Mouse (Mus musculus) forebrain, embryonic 13.5 days (tissue): Measurements from ENCODE around the gene Krtdap. TPM values are rescaled to one million over a fixed set of nuclear protein-coding genes. Genes with fewer than 3 reads are reported as not detected.

Experiments used
- ATAC-seq: fragments of 200-750 bp; cut with Nextera tagmentation; 2 replicates; pipeline ENCODE4 v1.8.0; 2017
- H3K27ac ChIP-seq: fragments of 300-500 bp; sonication (generic); 2 replicates; pipeline ENCODE4 v1.5.1; 2015; ENCODE audit warnings: inconsistent platforms, mild to moderate bottlenecking, moderate library complexity
- H3K27me3 ChIP-seq: fragments of 300-500 bp; sonication (generic); 2 replicates; pipeline ENCODE4 v1.6.1; 2015; ENCODE audit warnings: mild to moderate bottlenecking, inconsistent platforms
- H3K36me3 ChIP-seq: fragments of 300-500 bp; sonication (generic); 2 replicates; pipeline ENCODE4 v1.6.1; 2015; ENCODE audit warnings: mild to moderate bottlenecking, inconsistent platforms; ENCODE audit not compliant: poor library complexity, severe bottlenecking
- H3K4me1 ChIP-seq: fragments of 300-500 bp; sonication (generic); 2 replicates; pipeline ENCODE4 v1.6.1; 2015; ENCODE audit warnings: inconsistent platforms
- H3K4me2 ChIP-seq: fragments of 300-500 bp; sonication (generic); 2 replicates; pipeline ENCODE4 v1.6.1; 2015; ENCODE audit warnings: inconsistent platforms, mild to moderate bottlenecking, moderate library complexity
- H3K4me3 ChIP-seq: fragments of 300-500 bp; sonication (generic); 2 replicates; pipeline ENCODE4 v1.5.1; 2015; ENCODE audit warnings: mild to moderate bottlenecking, inconsistent platforms
- H3K9ac ChIP-seq: fragments of 300-500 bp; sonication (generic); 2 replicates; pipeline ENCODE4 v1.6.1; 2015; ENCODE audit warnings: mild to moderate bottlenecking, inconsistent platforms
- H3K9me3 ChIP-seq: fragments of 300-500 bp; sonication (generic); replicated peaks from 2 replicates; pipeline ENCODE4 v1.6.1; 2016; ENCODE audit warnings: inconsistent platforms
- WGBS: fragments of 180-500 bp; shearing (Covaris S2); methylation state at CpG from one replicate; pipeline ENCODE4 v1.1.7; 2015; 5-methylcytosine and 5-hydroxymethylcytosine counted together
- polyA plus RNA-seq: library from polyadenylated mRNA; unstranded; fragments of >200 nt; fragmentation: Nextera tagmentation; extraction: Ambion mirVana; gene quantifications from 2 replicates; pipeline ENCODE4 v1.2.1, GENCODE M21; 2015

The Krtdap gene
- polyA plus RNA-seq, 1 experiment from 2014 or later, result not detected

DNA sequence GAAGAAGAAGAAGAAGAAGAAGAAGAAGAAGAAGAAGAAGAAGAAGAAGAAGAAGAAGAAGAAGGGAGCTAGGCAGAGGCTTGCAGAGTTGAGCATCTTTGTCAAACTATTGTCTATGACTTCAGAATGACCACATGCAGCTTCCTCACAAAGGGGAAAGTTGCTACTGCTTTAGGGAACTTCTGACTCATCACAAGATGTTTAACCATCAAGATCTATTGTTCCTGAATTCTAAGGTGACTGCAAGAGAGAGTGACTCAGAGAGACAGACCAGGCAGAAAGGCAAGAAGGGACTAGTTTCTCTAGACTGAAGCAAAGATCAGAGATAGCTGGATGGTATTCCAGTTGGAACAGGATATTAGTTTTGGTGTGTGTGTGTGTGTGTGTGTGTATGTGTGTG lies 7.2 kb downstream of the Krtdap start:
- no peak for ATAC-seq
- H3K27me3 ChIP-seq, result peaks cover 4% of the 10 kb centered on the region; the same call in 1 of the 2 replicates
- H3K4me1 ChIP-seq, result no peaks in the 10 kb centered on the region
- no peaks in the 10 kb centered on the region for H3K36me3 ChIP-seq
- no peak overlapping the region for H3K4me3 ChIP-seq
- H3K9ac ChIP-seq, result no peak overlapping the region
- H3K9me3 ChIP-seq, result 0 out of 2 replicates have a peak, but pooled peaks cover under 1% of the 10 kb centered on the region
- no peak overlapping the region for H3K4me2 ChIP-seq
- no peak overlapping the region for H3K27ac ChIP-seq

DNA sequence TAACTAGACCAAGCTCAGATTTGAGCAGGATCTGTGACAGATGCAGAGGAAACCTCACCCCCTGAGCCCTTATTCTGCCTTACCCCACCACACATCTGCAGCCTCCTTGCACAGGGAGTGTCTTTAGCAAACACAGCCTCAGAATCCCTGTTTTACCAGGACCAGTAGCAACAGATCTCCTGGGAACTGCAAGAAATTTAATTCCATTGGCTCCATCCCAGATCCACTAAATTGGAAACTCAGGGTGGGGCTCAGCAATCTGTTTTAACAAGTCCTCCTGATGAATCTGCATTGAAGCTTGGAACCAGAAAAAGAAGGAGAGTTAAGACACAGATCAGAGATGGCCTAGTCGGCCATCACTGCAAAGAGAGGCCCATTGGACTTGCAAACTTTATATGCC lies 9.1 kb downstream of the Krtdap start:
- peaks cover 8% of the 10 kb centered on the region for H3K9me3 ChIP-seq
- no peak overlapping the region for H3K9ac ChIP-seq
- no peaks in the 10 kb centered on the region for H3K27me3 ChIP-seq
- no peak overlapping the region for H3K27ac ChIP-seq
- H3K4me1 ChIP-seq, result no peaks in the 10 kb centered on the region
- WGBS, result 80% methylated on average over 1 of the region's 1 CpGs
- no peak for ATAC-seq
- H3K4me3 ChIP-seq, result no peak overlapping the region
- no peaks in the 10 kb centered on the region for H3K36me3 ChIP-seq
- no peak overlapping the region for H3K4me2 ChIP-seq

DNA sequence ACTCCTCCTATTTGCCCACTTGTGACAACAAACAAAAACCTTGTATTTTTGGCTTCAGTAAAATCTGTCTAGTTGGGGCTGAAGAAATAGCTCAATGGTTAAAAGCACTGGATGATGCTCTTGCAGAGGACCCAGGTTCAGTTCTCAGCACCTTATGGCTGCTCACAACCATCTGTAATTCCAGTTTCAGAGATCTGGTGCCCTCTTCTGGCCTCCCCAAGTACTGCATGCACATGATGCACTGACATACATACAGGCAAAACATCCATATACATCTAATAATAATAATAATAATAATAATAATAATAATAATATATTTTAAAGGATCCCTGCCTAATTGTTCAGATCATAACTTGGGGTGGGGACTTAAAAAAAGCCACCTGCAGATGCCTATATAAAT lies 13.0 kb downstream of the Krtdap start:
- Histone ChIP-seq H3K27ac (no peak overlapping the region), H3K9ac (no peak overlapping the region), H3K36me3 (no peaks in the 10 kb centered on the region), H3K4me1 (no peaks in the 10 kb centered on the region), H3K4me2 (no peak overlapping the region), H3K9me3 (peaks cover 8% of the 10 kb centered on the region), H3K27me3 (no peaks in the 10 kb centered on the region), H3K4me3 (no peak overlapping the region)
- ATAC-seq, result no peak

DNA sequence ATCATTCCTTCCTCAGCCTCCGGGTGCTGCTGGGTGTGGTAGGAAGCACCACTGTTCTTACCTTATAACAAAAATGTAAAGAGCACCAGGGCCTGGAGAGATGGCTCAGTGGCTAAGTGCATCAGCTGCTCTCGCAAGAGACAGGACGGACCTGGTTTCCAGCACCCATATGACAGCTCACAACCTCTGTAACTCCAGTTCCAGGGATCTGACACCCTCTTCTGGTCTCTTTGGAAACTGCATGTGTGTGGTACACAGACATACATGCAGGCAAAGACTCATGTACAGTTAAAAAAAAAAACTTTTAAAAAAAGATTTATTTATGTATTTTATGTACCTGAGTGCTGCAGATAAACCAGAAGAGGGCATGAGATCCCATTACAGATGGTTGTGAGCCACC lies 15.6 kb downstream of the Krtdap start:
- no peak for ATAC-seq
- 98% methylated on average over 3 of the region's 3 CpGs for WGBS
- Histone ChIP-seq H3K27me3 (no peaks in the 10 kb centered on the region), H3K36me3 (no peaks in the 10 kb centered on the region), H3K9ac (no peak overlapping the region), H3K9me3 (peaks cover 9% of the 10 kb centered on the region), H3K4me2 (no peak overlapping the region), H3K27ac (no peak overlapping the region), H3K4me3 (no peak overlapping the region), H3K4me1 (no peaks in the 10 kb centered on the region)

DNA sequence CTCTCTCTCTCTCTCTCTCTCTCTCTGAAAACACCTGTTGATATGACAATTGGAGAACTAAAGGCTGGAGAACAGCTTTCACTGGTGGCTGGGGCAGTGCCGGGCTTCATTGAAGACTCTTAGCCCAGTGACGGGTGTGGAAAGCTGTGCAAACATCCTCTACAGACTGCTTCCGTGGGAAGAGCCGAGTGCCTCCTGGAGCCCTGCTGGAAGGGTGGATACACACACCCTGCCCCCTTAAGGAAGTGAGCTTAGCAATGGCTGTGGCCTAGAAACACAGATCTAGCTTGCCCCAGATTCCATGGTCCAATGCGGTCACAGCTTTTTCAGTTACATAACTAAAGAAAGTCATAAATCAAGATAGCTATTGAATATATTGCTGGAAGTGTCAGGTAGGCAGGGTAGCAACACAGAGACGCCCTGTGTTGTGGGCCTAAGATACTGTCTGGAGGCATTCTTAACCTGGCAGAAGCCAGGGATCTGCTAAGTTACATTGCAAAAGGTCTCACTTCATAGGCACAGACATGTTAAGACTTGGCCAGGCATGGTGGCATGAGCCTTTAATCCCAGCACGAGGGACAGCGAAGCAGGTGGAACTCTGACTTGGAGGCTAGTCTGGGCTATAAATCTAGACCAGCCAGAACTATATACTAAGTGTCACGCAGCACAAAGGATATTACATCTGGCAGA lies 16.5 kb downstream of the Krtdap start:
- H3K9me3 ChIP-seq, result peaks cover 10% of the 10 kb centered on the region
- no peaks in the 10 kb centered on the region for H3K36me3 ChIP-seq
- no peak overlapping the region for H3K27ac ChIP-seq
- H3K27me3 ChIP-seq, result no peaks in the 10 kb centered on the region
- no peak for ATAC-seq
- no peaks in the 10 kb centered on the region for H3K4me1 ChIP-seq
- no peak overlapping the region for H3K9ac ChIP-seq
- no peak overlapping the region for H3K4me3 ChIP-seq
- H3K4me2 ChIP-seq, result no peak overlapping the region
- WGBS, result 88% methylated on average over 9 of the region's 9 CpGs

DNA sequence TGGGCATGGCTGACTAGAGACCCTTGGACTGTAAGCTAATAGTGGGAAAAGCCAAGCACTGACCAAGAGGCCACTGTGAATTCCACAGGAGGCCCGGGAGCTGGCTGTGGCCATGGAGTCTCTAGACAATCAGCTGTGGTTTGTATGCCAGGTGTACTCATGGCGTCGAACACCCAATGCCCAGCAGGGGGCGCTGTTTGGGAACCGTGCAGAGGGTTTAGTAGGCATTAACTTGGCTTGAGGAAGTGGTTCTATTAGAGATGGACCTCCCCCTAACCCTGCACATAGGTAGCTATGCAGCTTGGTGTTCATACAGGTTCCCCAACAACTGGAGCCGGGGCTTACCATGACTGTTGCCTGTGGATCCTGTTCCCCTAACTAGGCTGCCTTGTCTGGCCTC lies 18.2 kb downstream of the Krtdap start:
- 0 out of 2 replicates have a peak, but pooled peaks cover 3% of the 10 kb centered on the region for H3K9me3 ChIP-seq
- H3K4me2 ChIP-seq, result no peak overlapping the region
- H3K36me3 ChIP-seq, result no peaks in the 10 kb centered on the region
- no peak overlapping the region for H3K4me3 ChIP-seq
- 52% methylated on average over 6 of the region's 6 CpGs for WGBS
- no peaks in the 10 kb centered on the region for H3K4me1 ChIP-seq
- no peak for ATAC-seq
- H3K27ac ChIP-seq, result no peak overlapping the region
- no peak overlapping the region for H3K9ac ChIP-seq
- no peaks in the 10 kb centered on the region for H3K27me3 ChIP-seq

DNA sequence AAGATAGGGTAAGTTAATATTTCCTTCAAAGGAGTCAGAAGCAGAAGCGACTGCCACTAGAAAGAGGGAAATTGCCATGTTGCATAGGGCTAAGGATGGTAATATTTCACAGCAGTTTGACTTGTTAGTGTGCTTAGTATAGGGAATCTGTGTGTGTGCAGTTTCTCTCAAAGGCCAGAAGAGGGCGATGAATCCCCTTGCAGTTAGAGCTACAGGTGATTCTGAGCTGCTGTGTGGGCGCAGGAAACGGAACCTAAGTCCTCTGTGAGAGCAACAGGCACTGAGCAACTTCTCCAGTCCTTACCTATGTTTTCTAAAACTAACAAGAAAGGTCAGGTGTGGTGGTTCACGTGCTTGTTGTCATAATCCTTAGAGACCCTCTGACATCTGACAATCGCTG lies 22.6 kb downstream of the Krtdap start:
- H3K27ac ChIP-seq, result no peak overlapping the region
- 0 out of 2 replicates have a peak, but pooled peaks cover 3% of the 10 kb centered on the region for H3K9me3 ChIP-seq
- 57% methylated on average over 6 of the region's 6 CpGs for WGBS
- no peaks in the 10 kb centered on the region for H3K4me1 ChIP-seq
- ATAC-seq, result no peak
- no peaks in the 10 kb centered on the region for H3K36me3 ChIP-seq
- H3K4me2 ChIP-seq, result no peak overlapping the region
- no peaks in the 10 kb centered on the region for H3K27me3 ChIP-seq
- H3K4me3 ChIP-seq, result no peak overlapping the region
- H3K9ac ChIP-seq, result no peak overlapping the region

DNA sequence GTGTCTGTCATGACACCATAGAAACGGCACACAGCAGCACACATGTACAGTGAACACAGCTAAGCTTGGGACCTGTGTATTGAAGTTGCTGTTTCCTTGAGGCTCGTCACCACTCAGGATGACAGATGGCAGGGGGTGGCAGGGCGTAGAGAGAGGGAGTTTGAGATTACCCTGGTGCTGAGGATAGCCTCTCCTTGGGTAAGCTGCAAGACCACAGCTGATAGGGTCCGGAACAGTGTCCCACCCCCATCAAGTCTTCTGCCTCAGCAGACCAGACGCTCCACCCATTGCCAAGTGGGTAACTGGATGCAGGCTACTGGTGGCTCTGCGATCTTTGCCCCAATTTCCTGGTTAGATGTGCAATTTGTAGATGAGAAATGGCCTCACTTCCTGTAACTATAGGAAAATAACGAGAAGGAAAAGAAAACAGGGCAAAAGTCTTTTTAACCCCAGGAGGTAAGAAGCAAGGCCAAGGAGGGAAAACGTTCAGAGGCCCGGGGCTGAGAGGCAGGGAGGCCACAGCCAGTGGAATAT lies 24.1 kb downstream of the Krtdap start:
- H3K27me3 ChIP-seq, result no peaks in the 10 kb centered on the region
- H3K27ac ChIP-seq, result no peak overlapping the region
- H3K9me3 ChIP-seq, result 0 out of 2 replicates have a peak, but pooled peaks cover 3% of the 10 kb centered on the region
- H3K4me3 ChIP-seq, result no peak overlapping the region
- no peaks in the 10 kb centered on the region for H3K4me1 ChIP-seq
- H3K9ac ChIP-seq, result no peak overlapping the region
- no peak for ATAC-seq
- 75% methylated on average over 9 of the region's 9 CpGs for WGBS
- no peaks in the 10 kb centered on the region for H3K36me3 ChIP-seq
- H3K4me2 ChIP-seq, result no peak overlapping the region

DNA sequence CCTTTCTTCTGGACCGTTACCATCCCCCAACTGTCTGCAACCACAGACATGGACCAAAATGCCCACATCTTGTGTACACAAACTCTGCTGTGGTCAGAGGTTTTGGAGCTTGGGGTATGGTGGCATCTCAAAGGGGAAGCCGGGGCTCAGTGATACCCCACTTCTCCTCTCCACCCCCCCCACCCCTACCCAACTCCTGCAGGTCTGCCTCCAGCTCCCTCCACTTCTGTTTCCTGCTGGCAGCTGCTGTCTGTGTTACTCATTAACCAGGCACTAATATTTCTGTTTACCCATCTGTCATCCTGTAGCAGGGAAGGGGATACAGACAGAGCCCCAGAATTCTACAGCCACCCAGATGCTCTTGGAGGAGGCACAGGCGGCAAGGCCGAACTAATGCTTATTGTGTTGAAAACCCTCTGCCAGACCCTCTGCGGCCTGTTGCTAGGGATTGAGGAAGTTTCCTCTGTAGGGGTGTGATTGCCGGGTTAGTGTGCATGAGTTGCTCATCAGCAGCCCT lies 24.7 kb downstream of the Krtdap start:
- H3K27ac ChIP-seq, result no peak overlapping the region
- no peak overlapping the region for H3K9ac ChIP-seq
- H3K9me3 ChIP-seq, result 0 out of 2 replicates have a peak, but pooled peaks cover 3% of the 10 kb centered on the region
- ATAC-seq, result no peak
- H3K4me3 ChIP-seq, result no peak overlapping the region
- H3K36me3 ChIP-seq, result no peaks in the 10 kb centered on the region
- no peak overlapping the region for H3K4me2 ChIP-seq
- WGBS, result 67% methylated on average over 6 of the region's 6 CpGs
- no peaks in the 10 kb centered on the region for H3K27me3 ChIP-seq
- no peaks in the 10 kb centered on the region for H3K4me1 ChIP-seq

DNA sequence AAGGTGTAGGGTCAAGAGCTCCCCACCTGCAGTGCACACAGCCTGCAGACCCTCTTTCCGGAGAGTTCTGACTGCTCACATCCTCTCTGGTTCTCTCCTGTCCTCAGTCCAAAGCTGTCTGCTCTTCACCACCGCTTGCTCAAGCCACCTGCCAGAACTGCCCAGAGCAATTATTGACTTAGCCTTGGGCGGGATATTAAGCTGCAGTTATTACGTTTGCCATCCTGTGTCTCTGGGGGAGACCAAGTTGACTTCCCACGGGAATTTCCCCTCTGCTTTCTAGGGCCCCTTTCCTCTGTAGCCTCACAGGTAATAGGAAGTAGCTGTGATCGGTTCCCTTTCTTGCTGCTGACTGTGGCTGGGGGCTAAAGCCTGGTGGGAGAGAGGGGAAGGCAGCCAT lies 32.4 kb downstream of the Krtdap start:
- WGBS, result 73% methylated on average over 6 of the region's 6 CpGs
- no peak for ATAC-seq
- Histone ChIP-seq H3K36me3 (no peaks in the 10 kb centered on the region), H3K4me2 (no peak overlapping the region), H3K9ac (no peak overlapping the region), H3K4me3 (no peak overlapping the region), H3K9me3 (no peaks in the 10 kb centered on the region), H3K27me3 (no peaks in the 10 kb centered on the region), H3K27ac (no peak overlapping the region), H3K4me1 (no peaks in the 10 kb centered on the region)

DNA sequence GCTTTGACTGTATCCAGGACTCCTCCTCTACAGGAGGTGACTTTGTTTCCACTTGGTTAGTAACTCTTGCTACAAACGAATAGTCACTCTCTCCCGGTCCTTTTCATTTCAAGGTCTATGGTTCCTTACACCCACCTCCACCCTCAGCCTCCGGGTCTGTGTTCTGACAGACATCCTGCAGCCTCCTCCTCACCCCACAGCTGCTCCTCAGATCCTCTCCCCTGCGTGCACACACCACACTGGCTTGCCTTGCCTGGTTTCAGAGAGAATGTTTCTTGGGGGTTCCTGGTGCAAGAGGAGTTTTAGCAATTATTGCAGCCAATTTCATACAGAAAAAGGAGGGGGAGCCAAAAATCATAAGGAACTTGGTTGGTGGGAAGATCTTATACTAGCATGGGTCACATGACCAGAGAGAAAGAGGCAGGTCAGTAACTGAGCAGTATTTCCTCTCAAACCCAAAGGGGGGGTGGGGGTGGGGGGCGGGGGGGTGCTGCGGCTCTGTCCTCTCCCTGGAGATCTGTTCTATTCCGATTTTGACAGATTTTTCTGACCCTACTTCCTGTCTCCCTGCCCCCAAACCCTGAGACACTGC lies 33.3 kb downstream of the Krtdap start:
- Histone ChIP-seq H3K27ac (no peak overlapping the region), H3K4me2 (no peak overlapping the region), H3K27me3 (no peaks in the 10 kb centered on the region), H3K4me3 (no peak overlapping the region), H3K9ac (no peak overlapping the region), H3K9me3 (no peaks in the 10 kb centered on the region), H3K36me3 (no peaks in the 10 kb centered on the region), H3K4me1 (no peaks in the 10 kb centered on the region)
- WGBS, result 79% methylated on average over 7 of the region's 7 CpGs
- no peak for ATAC-seq

DNA sequence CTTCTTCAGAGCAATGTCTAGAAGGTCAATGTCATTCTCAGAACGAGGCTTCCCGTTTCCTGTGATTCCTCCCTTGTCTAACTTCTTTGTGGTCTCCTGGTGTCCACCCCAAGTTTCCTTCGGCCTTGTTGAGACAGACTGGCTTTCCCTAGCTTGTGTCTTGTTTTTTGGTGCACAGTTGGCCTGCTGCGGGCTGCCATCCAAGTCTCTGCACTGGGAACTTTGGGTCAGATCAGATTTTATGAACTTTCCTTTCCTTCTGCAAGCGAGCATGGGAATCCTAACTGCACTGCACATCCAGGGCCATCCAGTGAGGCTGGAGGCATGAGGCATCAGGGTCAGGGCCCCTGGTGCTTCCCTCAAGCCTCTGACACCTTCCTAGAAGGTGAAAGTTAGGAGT lies 33.8 kb downstream of the Krtdap start:
- ATAC-seq, result no peak
- no peaks in the 10 kb centered on the region for H3K27me3 ChIP-seq
- 71% methylated on average over 5 of the region's 5 CpGs for WGBS

More for the DNA sequence above, 33.8 kb downstream of the Krtdap start:
- Histone ChIP-seq H3K36me3 (no peaks in the 10 kb centered on the region), H3K4me1 (no peaks in the 10 kb centered on the region), H3K9me3 (no peaks in the 10 kb centered on the region), H3K4me3 (no peak overlapping the region), H3K4me2 (no peak overlapping the region), H3K9ac (no peak overlapping the region), H3K27ac (no peak overlapping the region)
